Mouse (Mus musculus): ENCODE data around the gene Usp2.

- TF ChIP-seq GATA1 (IDR thresholded peaks at IDR 0.05; ENCODE audit: low read length) (no peak), TAL1 (IDR thresholded peaks at IDR 0.05; ENCODE audit: low read length) (no peak)
These were observed 22.2 kb upstream of the Usp2 start for GRCm38 (mm10) chr9:44044426-44045157.

Data from erythroblast, embryonic 14.5 days (primary cell).